Mouse (Mus musculus) cerebellum, adult 9-11 months (tissue): Measurements from ENCODE around the gene Nfic.

Source experiments
- DNase-seq: peaks from one replicate; pipeline ENCODE4 v3.0.0; 2022

Nfic gene

DNA sequence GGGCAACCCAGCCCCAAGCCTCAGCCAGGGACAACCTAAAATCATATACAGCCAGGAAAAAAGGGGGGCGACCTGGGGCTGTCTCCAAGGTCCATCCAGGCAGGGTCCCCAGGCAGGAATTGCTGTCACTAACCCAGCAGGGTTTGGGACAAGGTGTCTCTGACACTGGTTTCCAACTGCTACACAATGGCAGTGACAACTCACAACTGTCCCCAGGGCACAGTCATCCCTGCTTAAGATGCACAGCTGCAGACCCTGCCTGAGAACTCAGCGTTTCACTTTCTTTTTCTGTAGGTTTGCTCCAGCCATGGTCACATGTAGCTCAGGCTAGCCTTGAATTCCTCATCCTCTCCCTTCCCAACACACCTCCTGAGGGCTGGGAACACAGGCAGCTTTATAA, 26.3 kb downstream of the Nfic start:
- DNase-seq: peak; percentile 69

DNA sequence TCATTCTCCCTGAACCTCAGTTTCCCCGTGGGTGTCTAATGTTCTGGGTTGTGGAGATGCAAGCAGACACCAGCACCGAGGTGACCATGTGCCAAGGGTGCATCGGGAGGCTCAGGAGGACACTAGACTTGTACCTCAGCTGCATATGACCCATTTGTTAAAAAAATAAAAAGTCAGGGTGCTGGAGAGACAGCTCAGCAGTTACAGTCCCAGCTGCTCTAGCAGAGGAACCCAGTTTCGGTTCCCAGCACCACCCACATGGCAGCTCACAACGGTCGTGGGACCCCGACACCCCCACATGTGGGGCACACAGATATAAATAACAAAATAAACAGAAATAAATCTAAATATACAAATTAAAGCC, 26.9 kb downstream of the Nfic start:
- DNase-seq: no peak

DNA sequence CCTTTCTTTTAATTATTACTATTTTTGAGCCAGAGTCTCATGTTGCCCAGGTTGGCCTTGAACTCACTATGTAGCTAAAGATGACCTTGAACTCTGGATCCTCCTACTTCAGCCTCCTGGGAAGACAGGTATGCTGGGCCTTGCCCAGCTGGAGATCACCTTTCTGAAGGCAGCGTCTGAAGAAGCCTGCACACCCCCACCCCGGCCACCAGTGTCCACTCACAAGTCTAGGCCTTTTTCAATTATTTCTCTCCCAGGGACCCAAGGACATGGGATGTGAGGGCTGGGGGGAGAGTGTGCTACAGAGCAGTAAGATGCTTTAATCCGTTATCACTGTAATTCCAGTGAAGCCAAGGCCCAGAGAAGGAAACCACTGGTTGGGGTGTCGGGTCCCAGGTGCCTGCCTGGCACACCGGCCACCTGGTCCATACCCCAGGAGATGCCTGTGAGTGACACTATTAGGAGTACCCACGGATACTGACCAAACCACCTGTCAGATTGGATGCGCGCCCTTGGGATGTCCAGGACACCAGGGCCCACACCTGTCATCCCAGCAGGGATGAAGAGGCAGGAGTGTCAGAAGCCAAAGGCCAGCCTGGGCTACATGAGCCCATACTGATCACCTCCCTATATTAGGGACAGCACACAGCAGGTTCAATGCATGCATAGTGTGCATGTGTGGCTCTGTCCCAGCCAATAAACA, 27.5 kb downstream of the Nfic start:
- DNase-seq: peak; percentile 87

DNA sequence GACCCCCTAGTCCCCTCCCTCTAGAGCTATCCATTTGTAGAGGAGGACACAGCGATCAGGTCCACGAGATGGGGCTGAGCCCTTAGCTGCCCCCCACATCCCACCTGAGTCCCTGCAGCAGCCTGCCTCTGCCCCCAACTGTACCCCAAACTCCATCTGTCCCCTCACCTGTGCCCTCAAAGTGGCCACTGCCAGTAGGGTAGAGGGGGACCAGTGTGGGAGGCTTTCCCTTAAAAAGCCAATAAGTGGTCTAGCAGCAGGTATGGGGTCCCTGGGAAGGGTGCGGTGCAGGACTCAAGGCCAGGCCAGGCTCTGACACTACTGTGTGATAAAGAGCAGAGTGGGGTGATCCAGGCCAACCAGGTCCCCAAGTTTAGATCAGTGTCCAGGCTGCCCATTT, 28.1 kb downstream of the Nfic start:
- peak; percentile 66 for DNase-seq

DNA sequence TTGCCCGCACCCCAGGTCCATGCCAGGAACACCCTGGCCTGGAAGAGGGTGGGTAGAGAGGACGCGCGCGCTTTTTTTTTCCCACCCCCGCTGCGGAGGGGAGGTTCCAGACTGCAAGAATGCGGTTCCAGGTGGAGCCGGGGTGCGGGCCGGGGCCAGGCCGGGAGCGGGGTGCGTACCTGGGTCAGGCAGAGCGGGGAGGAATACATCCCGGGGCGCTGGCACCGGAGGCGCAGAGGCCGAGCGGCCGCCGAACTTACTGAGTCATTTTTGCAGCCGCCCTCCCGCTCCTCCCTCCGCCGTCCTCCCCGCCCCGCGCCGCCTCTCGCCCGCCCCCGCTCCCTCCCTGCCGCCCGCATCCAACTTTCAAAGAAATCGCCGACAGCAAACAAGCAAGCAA, 28.5 kb downstream of the Nfic start:
- peak; percentile 83 for DNase-seq

DNA sequence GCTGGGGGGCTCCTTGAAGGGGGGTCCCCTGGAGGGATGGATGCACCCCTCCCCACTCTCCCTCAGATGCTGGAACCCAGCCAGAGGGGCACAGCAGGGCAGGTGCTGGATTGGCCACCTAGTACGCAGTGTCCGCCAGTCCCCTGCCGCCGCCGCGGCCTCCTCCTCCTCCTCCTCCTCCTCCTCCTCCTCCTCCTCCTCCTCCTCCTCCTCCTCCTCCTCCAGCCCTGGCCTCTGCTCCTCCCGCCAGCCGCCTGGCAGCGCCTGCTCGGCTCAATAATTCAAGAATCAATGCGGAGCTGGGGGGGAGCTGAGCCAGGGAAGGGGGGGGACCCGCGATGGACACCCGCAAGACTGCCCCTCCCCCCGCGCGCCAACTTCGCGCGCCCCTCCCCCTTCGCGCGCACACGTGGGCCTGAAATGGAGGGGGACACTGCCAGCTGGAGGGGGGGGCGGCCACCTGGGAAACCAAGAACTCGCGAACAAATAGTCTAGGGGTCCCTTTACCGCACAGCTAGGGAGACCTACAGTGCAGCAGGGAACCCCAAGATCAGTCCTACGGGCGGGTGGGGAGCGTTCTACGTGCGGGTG, 29.3 kb downstream of the Nfic start:
- DNase-seq: peak; percentile 75

DNA sequence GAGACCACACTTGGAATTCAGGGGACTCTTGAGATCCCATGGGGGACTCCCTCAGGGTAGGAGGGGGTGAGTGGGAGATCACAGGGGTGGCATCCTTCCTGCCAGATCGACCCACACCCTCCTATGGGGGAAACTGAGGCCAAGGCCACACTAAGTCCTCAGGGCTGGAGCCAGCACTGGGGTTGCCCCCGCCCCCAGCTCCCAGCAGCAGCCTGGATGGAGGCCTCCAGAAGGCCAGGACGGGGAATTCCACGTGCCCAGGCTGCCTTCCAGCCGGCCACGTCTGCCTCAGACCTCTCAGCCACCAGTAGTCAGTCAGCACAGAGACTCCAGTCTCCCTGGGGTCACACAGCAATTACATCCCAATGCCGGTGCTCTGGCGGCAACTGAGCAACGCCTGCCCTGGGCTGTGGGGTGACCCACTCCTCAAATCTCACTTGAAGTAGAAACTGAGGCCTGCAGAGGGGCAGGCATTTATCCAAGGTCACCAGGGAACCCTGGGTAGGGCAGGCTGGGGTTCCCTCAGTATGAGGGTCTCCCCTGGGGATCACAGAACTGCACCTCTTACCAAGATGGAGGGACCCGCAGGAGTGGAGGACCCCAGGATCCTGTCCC, 30.1 kb downstream of the Nfic start:
- peak; percentile 84 for DNase-seq

DNA sequence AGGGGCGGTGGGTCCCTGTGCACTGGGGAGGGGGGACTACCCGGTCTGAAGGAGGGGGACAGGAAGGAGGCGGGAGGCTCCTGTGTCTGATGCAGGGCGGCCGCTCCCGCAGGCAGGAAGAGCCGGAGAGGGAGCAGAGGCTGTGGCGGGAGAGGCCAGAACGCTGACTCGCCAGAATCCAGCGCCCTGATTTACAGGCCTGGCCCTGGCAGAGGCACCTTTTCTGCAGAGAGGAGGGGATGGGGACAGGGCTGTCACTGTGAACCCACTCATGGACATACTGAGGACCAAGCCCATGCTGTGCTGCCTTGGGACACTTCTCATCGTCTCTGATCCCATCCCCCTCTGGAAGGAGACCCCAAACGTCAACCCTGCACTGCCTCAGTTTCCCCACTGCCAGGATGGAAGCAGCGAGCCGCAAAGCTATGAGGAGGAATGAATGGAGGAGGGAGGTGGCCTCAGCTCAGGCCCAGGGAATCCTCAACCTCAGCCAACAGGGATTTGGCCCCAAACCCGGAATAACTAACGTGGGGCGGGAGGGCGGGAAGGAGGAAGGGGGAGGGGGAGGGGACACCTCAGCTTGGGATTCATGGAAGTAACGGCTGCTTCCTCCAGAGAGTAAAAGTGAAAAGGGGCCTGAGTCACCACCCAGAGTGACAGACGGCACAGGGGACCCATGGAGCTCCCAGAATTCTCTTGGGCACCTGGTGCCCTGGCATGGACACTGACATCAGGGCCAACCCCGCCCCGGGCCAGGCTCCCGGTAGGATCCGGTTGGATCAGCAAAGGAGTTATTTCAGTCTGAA, 31.0 kb downstream of the Nfic start:
- peak; percentile 93 for DNase-seq

DNA sequence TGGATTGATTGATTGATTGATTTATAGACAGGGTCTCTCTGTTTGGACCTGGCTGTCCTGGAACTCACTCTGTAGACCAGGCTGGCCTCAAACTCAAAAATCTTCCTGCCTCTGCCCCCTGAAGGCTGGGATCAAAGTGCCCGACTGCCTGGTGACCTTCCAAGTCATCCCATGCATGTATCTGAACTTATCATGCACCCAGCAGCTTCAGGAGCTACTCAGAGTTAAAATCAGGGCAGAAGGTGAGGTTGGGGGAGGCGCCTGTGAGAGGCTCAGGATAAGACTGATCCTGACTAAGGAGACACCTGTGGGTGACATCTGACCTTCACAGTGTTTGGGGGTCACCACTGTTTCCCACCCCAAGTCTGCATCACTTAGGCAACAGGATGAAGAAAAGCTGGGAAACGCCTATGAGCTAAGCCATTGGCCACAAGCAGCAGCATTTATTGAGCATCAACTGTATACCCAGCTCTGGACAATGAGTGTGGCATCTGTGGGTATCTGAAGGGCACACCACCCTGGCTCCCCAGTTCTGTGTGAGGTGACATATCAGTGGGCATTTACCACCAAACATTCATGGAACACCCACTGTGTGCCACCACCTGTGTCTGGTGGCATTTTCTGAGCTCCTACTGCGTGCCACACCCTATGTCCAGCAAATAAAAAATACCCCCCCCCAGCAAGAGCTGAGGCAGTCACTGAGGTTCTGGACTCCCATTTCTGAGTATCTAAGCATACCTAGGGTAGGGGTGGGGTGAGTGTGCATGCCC, 31.8 kb downstream of the Nfic start:
- DNase-seq: peak; percentile 60

DNA sequence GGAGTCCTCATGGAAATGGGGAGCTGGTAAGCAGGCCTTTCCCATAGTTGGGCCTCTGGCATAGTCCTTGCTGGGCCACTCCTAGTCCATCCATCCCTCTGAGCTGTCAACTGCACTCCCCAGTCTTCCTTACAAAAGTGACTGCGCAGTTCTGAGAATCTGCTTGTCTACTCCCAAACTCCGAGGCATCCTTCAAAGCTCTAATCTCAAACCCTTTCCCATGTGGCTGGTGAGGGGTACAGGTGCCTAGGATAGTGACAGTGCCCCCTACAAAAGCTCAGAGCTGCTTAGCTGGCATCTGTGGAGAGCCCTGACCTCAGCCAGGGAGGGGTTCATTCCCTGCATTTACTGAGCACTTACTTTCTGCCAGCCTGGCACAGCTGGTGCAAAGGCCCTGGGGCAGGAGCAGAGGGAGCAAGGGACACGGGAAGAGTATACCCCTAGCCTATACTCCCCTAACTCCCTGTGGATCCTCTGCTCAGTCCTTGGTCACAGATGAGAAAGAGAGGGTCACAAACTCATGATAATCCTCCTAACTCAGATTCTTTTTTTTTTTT, 32.7 kb downstream of the Nfic start:
- peak; percentile 49 for DNase-seq

DNA sequence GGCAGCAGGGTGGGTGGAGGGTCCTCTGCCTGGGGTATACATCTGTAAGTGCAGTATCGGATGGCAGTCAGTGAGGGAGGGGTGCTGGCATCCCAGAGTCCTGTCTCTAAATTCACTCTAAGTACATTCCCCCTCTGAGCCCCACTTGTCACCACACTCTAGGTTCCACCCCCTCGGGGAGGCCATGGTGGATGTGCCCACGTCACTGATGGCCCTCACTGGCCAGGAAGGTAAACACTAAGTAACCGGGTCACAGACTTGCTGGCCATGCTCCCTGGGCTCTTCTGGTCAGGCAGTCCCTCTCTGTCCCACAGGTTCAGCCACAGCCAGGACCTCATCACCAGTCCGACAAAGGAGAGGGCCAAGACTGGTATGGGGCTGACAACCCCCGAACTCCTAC, 33.2 kb downstream of the Nfic start:
- peak; percentile 69 for DNase-seq

DNA sequence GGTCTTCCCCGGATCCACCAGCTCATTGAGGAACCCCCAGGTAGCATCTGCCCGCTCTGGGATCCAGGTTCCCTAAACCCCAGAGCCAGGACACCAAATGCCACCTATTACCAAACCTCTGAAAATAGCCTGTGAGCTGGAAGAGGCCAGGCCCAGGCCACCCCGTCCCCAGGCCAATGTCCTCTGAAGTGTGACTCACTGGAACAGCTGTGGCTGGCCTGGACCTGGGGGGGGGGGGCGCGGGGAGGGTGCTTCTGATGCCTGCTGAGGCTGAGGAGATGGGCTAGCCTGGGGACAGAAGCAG, 33.7 kb downstream of the Nfic start:
- no peak for DNase-seq

DNA sequence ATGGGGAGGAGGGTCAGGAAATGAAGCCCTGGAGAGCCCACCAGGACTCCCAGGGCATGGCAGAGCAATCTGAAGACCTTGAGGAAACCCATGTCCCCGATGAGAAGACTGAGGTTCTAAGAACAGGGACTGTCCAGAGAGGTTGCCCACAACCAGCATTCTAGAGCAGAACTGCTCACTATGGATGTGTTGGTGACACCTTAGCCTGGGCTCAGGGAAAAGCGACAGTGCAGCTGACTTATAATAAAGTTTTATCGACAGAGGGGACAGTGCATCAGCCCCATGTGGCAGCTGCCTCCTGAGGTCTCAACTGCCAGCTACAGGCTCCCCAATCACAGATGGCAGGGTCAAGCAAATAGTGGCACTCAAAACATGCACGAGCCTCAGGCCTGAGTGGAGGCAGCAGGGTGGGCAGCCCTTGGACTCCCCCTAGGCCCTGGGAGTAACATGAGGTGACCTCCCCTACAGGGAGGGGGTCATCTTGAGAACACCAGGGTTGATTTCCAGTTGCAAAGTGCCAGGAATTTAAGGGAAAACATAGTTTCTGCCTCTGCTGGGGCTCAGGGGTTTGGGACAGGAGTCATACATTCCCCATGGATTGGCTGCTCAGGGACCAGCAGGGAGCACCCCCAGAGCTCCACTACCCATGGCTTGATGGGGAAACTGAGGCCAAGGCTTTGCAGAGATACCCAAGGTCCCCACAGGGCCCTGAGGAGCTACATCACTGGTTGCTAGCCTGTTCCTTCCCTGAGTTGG, 34.2 kb downstream of the Nfic start:
- peak; percentile 57 for DNase-seq

DNA sequence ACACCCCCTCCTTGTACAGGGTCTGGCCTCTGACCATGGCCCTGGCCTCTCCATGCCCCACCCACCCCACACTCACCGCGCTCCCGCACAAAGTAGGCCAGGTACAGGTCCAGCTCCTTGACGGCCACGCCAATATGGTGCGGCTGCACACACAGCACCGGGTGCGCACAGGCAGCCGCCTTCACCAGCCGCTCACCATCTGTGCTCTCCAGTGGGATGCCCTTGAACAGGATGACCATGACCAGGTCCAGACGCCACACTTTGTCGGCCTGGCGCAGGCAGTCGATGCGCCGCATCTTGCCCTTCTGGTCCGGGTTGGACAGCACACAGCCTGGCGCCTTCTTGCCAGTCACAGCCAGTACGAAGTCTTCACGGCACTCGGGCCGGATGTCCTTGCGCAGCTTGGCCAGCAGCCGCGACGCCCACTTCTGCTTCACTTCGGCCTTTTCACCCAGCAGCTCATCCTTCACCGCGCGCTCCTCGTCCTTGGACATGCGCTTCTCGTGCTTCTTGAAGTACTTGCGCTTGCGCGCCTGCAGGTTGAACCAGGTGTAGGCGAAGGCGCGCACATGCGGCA, 35.2 kb downstream of the Nfic start:
- peak; percentile 80 for DNase-seq

DNA sequence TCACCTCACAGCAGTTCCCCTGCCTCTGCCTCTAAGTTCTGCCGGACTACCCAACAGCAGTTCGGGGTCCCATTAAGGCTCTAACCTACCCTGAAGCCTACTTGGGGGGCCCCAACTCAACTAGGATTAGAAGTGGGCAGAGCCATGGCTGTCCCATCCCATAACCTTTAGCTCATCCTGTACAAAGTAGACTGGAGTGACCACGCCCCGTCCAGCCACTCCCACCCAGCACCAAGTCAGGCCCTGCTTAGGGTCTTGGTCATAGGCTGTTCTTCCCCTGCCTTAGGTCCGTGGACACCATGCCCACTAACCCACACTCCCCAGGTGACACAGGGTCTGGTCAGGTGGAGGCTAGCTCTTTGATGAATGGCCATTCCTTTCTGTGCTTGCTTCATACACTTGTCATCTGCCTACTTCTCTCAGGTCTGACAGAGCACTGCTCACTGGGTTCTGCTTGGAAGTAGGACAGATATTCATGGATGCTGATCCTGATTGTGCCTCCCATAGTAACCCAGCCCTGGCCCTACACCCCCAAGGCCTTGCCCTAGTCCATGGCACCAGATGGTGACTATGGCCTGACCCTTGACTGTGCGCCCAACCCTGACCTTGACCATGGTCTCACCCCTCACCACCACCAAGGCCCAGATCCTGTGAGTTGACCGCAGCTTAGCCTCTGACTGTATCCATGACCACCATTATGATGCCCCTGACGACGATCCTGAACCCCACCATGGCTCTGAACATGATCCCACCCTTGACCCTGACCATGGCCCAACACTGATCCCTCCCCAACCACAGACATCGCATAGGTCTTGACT, 36.1 kb downstream of the Nfic start:
- DNase-seq: peak; percentile 54

DNA sequence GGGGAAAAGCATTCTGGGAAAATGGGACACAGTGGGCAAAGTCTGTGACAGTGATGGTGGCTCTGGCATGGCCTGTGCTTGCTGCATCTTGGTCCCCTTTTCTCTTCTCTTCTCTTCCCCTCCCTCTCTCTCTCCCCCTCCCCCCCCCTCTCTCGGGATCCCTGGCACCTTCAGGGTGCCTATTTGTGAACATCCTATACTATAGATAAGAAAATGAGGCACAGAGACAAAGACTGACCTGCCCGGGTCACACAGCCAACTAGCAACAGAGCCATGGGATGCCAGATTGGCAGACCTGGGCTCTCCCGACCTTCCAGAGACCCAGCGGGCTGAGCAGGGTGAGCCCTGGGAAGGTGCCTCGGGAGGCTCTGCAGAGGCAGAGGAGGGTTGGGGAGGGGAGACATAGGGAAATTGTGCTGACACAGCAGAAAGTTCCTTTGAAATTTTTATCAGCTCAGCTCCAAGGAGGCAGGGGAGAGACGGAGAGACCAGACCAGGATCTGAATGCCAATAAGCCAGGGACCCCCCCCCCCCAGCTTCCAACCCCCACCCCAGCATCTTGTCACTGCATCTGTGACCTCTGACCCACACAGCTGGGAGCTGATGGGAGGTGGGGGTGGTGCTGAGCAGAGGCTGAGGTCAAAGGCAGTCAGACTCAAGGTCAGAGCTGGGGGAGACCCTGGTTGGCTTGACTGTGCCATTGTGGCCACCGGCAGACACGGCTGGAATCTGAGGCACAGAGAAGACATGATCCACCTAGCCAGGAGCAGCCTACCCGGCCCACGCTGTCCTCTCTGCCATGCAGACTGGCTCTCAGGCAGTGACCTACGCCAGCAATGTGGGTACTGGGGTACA, 37.0 kb downstream of the Nfic start:
- DNase-seq: peak; percentile 62

DNA sequence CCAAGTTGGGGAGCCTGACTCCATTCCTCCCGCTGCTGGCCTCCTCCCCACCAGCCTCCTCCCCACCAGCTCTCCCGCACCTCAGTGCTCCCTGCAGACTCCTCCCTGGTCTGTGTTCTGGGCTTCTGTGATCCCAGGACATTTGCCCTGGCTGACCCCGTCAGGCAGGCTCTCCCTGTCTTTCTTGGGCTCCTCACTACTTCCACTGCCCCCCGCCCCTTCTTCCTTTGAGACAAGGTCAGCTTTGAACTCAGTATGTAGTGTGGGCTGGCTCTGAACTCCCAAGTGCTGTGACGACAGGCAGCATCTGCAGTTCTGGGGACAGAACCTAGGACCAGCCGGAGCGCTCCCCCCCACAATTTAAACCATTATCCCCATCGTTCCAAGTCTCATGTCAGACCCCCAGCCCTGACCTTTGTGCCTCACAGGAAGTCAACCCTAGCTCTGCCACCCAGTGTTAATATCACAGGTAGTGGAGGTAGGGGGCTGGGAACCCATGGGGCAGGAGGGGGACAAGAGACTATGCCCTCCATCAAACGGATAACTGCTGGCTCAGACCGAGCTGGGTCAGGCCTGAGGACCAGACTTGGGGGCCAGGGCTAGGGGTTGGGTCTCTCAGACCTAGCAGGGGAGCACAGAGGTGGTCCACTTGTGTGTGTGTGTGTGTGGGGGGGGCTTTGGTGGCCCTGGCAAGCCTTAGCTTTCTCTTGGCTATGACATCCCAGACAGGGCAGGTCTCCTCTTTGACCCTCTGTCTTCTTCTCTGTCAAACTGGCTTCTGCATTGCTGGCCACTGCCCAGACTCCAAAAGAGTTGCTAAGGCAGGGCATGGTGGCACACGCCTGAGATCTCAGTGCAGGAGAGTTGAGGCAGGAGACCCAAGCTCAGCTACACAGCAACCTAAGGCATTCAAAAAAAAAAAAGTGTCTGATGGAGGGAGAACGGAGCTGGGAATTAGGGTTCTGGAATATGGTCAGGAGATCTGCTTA, 37.9 kb downstream of the Nfic start:
- peak; percentile 76 for DNase-seq

DNA sequence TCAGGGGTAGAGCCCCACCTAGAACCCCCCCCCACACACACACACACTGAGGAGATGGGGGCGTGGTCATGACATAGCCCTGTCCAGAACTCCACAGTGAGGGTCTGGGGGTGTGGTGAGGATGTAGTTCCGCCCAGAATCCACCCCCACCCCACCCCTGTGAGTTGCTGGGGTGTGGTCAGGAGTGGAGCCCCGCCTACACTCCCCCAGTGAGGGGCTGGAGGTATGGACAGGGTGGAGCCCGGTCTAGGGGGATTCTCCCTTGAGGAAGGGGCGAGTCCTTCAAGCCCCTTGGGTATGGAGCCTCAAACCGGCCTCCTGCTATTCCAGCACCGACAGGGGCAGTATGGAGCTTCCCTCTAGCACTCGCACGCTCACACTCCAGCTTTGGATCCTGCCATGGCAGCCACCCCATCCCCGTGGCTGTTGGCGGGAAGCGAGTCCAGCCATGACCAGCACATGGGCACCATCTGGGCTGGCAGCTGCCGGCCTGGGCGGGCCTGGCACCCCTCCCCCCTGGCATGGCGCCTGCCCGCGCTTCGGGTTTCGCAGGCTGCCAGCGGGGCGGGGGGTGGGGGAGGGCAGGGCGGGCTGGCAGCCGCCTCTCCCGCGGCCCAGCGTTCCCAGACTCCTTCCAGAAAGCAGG, 38.7 kb downstream of the Nfic start:
- DNase-seq: peak; percentile 97
